Mouse (Mus musculus): ENCODE measurements around the gene Methig1. TPM values are rescaled to one million over a fixed set of nuclear protein-coding genes. Genes with fewer than 3 reads are reported as not detected.

Gene Methig1
- total RNA-seq, 2 experiments from 2014 or later: not detected

- ATAC-seq (replicated peaks; ENCODE audit: poor library complexity): no peak
Measured at GRCm38 (mm10) chr15:100422476-100422875, 69.5 kb downstream of the Methig1 start.

DNA sequence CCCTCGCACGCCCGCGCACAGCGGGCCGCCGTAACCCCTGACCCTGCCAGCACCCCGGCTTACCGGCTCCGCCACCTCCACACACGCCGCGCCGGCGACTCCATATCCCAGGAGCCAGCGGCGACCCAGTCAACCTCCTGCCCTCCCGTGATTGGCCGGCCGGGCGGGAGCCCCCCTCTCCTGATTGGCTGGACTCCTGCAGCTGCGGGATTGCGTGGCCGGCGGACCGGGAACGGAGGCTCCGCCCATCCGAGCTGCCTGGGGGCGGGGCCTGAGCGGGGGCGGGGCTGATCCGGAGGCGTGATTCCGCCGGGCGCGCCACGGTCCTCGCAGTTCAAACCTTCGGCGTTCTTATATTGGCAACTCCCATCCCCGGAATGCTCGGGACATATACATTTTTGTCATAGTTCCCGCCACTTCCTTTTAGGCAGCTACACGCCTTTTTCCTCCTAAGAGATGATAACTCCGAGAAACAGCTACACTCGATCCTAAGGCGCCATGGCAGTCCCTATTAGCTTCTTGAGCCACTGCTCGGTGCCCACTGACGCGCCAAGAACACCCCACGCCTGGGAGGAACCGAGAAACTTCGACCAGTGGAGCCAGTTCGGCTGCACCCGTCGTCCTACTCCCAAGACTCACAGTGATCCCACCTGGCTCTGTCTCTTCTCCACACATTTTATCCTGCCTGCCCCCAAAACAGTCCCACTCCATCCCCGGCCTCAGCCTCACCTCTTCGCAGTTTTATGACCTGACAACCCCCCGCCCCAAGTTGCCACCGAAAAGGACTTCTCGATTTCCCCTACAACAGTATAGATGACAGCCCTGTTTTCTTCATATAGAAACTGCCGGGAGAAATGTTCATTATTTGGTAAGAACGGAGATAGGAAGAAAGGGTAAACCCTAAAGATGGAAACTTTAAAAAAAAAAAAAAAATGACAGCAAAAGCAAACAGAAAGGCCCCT, 70.2 kb downstream of the Methig1 start:
- peak; percentile 85 for ATAC-seq (replicated peaks; ENCODE audit: poor library complexity)

DNA sequence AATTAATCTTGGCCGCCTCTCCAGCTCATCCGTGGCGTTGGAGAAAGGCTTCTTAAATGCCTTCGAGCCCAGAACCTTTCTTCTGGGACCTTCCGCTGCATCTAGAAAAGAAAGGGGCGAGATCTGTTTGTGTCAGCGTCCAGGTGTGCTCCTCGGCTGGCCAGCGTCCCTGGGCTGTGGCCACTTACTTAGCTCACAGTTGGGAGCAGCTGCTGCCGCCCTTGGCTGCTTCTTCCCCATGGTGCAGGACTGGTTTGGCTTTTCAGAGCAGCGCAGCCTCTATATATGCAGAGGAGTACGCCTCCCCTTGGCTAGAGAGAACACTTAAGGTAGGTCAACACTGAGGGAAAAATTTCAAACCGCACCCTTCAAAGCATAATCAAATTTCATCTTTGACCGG, 71.0 kb downstream of the Methig1 start:
- ATAC-seq (replicated peaks; ENCODE audit: poor library complexity): 0 out of 2 replicates have a peak, but pooled peaks have one; percentile 22

DNA sequence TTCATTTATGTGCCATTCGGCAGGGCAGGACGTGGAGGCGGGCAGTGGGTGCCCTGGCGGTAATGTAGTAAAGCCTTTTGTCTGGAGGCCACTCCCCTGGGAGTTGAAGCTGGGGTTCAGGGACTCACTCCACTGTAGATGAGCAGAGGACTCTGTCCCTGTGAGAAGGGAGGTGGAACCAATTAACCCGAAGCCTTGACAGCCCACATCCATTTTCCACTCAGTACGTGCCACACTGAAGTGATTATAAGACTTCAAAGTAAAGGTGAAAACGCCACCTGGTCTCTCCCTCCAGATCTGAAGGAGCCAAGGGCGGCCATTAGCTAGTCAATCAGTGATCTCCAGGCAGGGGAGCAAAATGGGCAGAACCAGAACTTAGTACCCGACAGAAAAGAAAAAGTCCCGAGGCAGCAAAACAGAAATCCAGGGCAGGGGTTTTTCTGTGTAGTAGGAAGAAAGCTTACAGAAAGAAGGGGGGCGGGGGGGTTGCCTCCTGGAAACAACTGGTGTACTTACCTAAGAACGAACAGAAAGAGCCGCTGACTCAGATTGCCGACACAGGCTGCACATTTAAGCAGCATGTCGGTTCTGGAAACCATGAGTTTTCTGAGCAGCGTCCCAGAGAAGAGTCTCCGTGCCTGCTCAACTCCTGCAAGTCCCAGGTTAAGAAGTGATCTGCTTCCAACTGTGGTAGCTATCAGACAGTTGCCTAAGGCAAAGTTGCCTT, 71.6 kb downstream of the Methig1 start, which contains the start of gene Slc11a2:
Gene Slc11a2 (minus strand): TSS at position 677 of the 727 bp plus-strand sequence.
- ATAC-seq (replicated peaks; ENCODE audit: poor library complexity): no peak

- ATAC-seq (replicated peaks; ENCODE audit: poor library complexity): no peak
Measured at GRCm38 (mm10) chr15:100428296-100428905, 75.5 kb downstream of the Methig1 start.

GRCm38 (mm10) chr15:100429959-100430565, 77.1 kb downstream of the Methig1 start:
- ATAC-seq (replicated peaks; ENCODE audit: poor library complexity): no peak

DNA sequence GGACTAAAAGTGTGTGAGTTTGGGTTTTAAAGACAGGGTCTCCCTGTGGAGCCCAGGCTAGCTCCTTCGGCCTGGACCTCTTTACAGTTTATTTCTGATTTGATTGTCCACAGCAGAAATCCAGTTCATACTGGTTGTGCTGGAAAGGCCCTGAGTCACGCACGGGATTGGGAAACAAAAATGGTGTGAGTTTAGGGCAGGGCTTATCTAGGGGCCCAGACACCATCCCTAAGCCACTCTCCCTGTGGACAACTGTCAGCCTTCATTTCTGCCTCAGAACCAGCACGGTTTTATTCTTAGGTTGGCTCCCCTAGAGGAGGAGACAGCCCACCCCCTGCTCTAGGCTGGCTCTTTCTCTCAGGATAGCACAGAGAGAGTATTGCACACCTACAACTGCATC, 80.3 kb downstream of the Methig1 start:
- ATAC-seq (replicated peaks; ENCODE audit: poor library complexity): peak; percentile 52

Other genes with a start within 250 kb of the Methig1 start
- 92.3 and 95.8 TPM in 2 replicates for gene Atf1, start 125.3 kb upstream of the Methig1 start, total RNA-seq (2015)
- gene Atf1, start 125.3 kb upstream of the Methig1 start, total RNA-seq (2017): 65.7 and 80.7 TPM in 2 replicates
- not detected in 2 replicates for gene Tmprss12, start 72.3 kb upstream of the Methig1 start, total RNA-seq (2015)
- gene Tmprss12, start 72.3 kb upstream of the Methig1 start, total RNA-seq (2017): not detected in 2 replicates
- 15.0 and 17.7 TPM in 2 replicates for gene Mettl7a1, start 49.0 kb upstream of the Methig1 start, total RNA-seq (2015)
- gene Mettl7a1, start 49.0 kb upstream of the Methig1 start, total RNA-seq (2017): 49.5 and 63.2 TPM in 2 replicates
- gene Mettl7a3, start 18.2 kb upstream of the Methig1 start, total RNA-seq (2015): not detected in 2 replicates
- gene Mettl7a3, start 18.2 kb upstream of the Methig1 start, total RNA-seq (2017): 0.10 TPM in 1 of 2 replicates, not detected in the other
- not detected in 2 replicates for gene Mettl7a2, start 51 bp downstream of the Methig1 start, total RNA-seq (2015)
- gene Mettl7a2, start 51 bp downstream of the Methig1 start, total RNA-seq (2017): not detected in 2 replicates
- not detected in 2 replicates for gene Higd1c, start 11.4 kb downstream of the Methig1 start, total RNA-seq (2015)
- gene Higd1c, start 11.4 kb downstream of the Methig1 start, total RNA-seq (2017): not detected in 2 replicates
- not detected in 2 replicates for gene Gm5475, start 69.0 kb downstream of the Methig1 start, total RNA-seq (2015)
- not detected in 2 replicates for gene Gm5475, start 69.0 kb downstream of the Methig1 start, total RNA-seq (2017)
- 8.2 and 12.0 TPM in 2 replicates for gene Slc11a2, start 71.9 kb downstream of the Methig1 start, total RNA-seq (2015)
- 11.0 and 14.6 TPM in 2 replicates for gene Slc11a2, start 71.9 kb downstream of the Methig1 start, total RNA-seq (2017)
- 35.7 and 37.2 TPM in 2 replicates for gene Letmd1, start 115.9 kb downstream of the Methig1 start, total RNA-seq (2015)
- 22.0 and 22.2 TPM in 2 replicates for gene Letmd1, start 115.9 kb downstream of the Methig1 start, total RNA-seq (2017)
- 1.5 and 1.6 TPM in 2 replicates for gene Csrnp2, start 142.3 kb downstream of the Methig1 start, total RNA-seq (2015)
- gene Csrnp2, start 142.3 kb downstream of the Methig1 start, total RNA-seq (2017): 1.7 and 2.7 TPM in 2 replicates
- gene Tfcp2, start 198.9 kb downstream of the Methig1 start, total RNA-seq (2015): 4.7 and 5.8 TPM in 2 replicates
- 6.0 and 9.2 TPM in 2 replicates for gene Tfcp2, start 198.9 kb downstream of the Methig1 start, total RNA-seq (2017)
- 0.02 and 0.49 TPM in 2 replicates for gene Pou6f1, start 246.8 kb downstream of the Methig1 start, total RNA-seq (2015)
- gene Pou6f1, start 246.8 kb downstream of the Methig1 start, total RNA-seq (2017): 0.78 TPM in 1 of 2 replicates, not detected in the other

Data from megakaryocyte progenitor cell, adult 5-6 weeks (primary cell).